Mouse (Mus musculus): ENCODE data around the gene Cenpj. TPM values are rescaled to one million over a fixed set of nuclear protein-coding genes. Genes with fewer than 3 reads are reported as not detected.

Gene Cenpj
- polyA plus RNA-seq, 1 experiment from 2014 or later, result 5.1 TPM

- 85% methylated on average over 3 of the region's 3 CpGs for WGBS
- H3K4me3 ChIP-seq (ENCODE audit: low read depth, low read length), result no peak overlapping the region
- no peak overlapping the region for H3K9ac ChIP-seq (replicated peaks; ENCODE audit: low read depth, low read length)
- H3K27me3 ChIP-seq (ENCODE audit: control insufficient read depth, insufficient read depth, low read length), result no peaks in the 10 kb centered on the region
- no peak overlapping the region for H3K4me2 ChIP-seq (ENCODE audit: low read depth, low read length)
- no peaks in the 10 kb centered on the region for H3K36me3 ChIP-seq (ENCODE audit: control insufficient read depth, insufficient read depth, low read length)
- H3K27ac ChIP-seq (ENCODE audit: low read depth, low read length), result no peak overlapping the region
- H3K4me1 ChIP-seq (ENCODE audit: control insufficient read depth, insufficient read depth, low read length), result no peaks in the 10 kb centered on the region
- no peak for ATAC-seq (ENCODE audit: low read depth)
- no peaks in the 10 kb centered on the region for H3K9me3 ChIP-seq (ENCODE audit: control insufficient read depth, low read length)
Measured at GRCm38 (mm10) chr14:56506743-56507142, 68.5 kb downstream of the Cenpj start.

GRCm38 (mm10) chr14:56502407-56502806 lies 72.8 kb downstream of the Cenpj start:
- no peaks in the 10 kb centered on the region for H3K4me1 ChIP-seq (ENCODE audit: control insufficient read depth, insufficient read depth, low read length)
- WGBS, result 86% methylated on average over 4 of the region's 4 CpGs
- H3K4me2 ChIP-seq (ENCODE audit: low read depth, low read length), result no peak overlapping the region
- no peaks in the 10 kb centered on the region for H3K36me3 ChIP-seq (ENCODE audit: control insufficient read depth, insufficient read depth, low read length)
- H3K27ac ChIP-seq (ENCODE audit: low read depth, low read length), result no peak overlapping the region
- no peak overlapping the region for H3K4me3 ChIP-seq (ENCODE audit: low read depth, low read length)
- no peaks in the 10 kb centered on the region for H3K27me3 ChIP-seq (ENCODE audit: control insufficient read depth, insufficient read depth, low read length)
- no peak overlapping the region for H3K9ac ChIP-seq (replicated peaks; ENCODE audit: low read depth, low read length)
- ATAC-seq (ENCODE audit: low read depth), result no peak
- no peaks in the 10 kb centered on the region for H3K9me3 ChIP-seq (ENCODE audit: control insufficient read depth, low read length)

- no peak for ATAC-seq (ENCODE audit: low read depth)
- no peaks in the 10 kb centered on the region for H3K36me3 ChIP-seq (ENCODE audit: control insufficient read depth, insufficient read depth, low read length)
- H3K4me3 ChIP-seq (ENCODE audit: low read depth, low read length), result no peak overlapping the region
- H3K9ac ChIP-seq (replicated peaks; ENCODE audit: low read depth, low read length), result no peak overlapping the region
- H3K27ac ChIP-seq (ENCODE audit: low read depth, low read length), result no peak overlapping the region
- no peak overlapping the region for H3K4me2 ChIP-seq (ENCODE audit: low read depth, low read length)
- no peaks in the 10 kb centered on the region for H3K4me1 ChIP-seq (ENCODE audit: control insufficient read depth, insufficient read depth, low read length)
- H3K9me3 ChIP-seq (ENCODE audit: control insufficient read depth, low read length), result no peaks in the 10 kb centered on the region
- H3K27me3 ChIP-seq (ENCODE audit: control insufficient read depth, insufficient read depth, low read length), result no peaks in the 10 kb centered on the region
Measured at GRCm38 (mm10) chr14:56489806-56490205, 85.4 kb downstream of the Cenpj start.

Other genes starting within 250 kb of the Cenpj start
- gene Atp12a, start 210.4 kb downstream of the Cenpj start, polyA plus RNA-seq (2014; fragmentation: Nextera tagmentation; extraction: Ambion mirVana), result 0.13 and 0.22 TPM in 2 replicates
- 1.3 and 1.4 TPM in 2 replicates for gene Rnf17, start 172.8 kb downstream of the Cenpj start, polyA plus RNA-seq (2014; fragmentation: Nextera tagmentation; extraction: Ambion mirVana)
- 1.3 TPM in 2 replicates for gene Parp4, start 194 bp upstream of the Cenpj start, polyA plus RNA-seq (2014; fragmentation: Nextera tagmentation; extraction: Ambion mirVana)
- gene Mphosph8, start 92.8 kb upstream of the Cenpj start, polyA plus RNA-seq (2014; fragmentation: Nextera tagmentation; extraction: Ambion mirVana), result 44.9 and 49.1 TPM in 2 replicates
- 51.3 and 72.5 TPM in 2 replicates for gene Pspc1, start 202.9 kb upstream of the Cenpj start, polyA plus RNA-seq (2014; fragmentation: Nextera tagmentation; extraction: Ambion mirVana)
- 26.5 and 28.0 TPM in 2 replicates for gene Zmym5, start 236.3 kb upstream of the Cenpj start, polyA plus RNA-seq (2014; fragmentation: Nextera tagmentation; extraction: Ambion mirVana)